Mouse (Mus musculus) erythroblast, embryonic 14.5 days (primary cell): Measurements from ENCODE around the gene Dhx30.

Experiments
- GATA1 ChIP-seq: IDR thresholded peaks from 2 replicates; pipeline ENCODE4 v1.6.1; 2012; ENCODE audit warnings: low read length, inconsistent platforms, mixed read lengths
- TAL1 ChIP-seq: IDR thresholded peaks from 3 replicates; pipeline ENCODE4 v1.6.1; 2012; ENCODE audit warnings: low read length, inconsistent platforms, mixed read lengths

GRCm38 (mm10) chr9:110142097-110142496 is 24.5 kb upstream of the Dhx30 start:
- TF ChIP-seq GATA1, result no peak
- no peak for TF ChIP-seq TAL1
